Mouse (Mus musculus) liver, embryonic 16.5 days (tissue): Measurements from ENCODE around the gene Acsl3. TPM values are rescaled to one million over a fixed set of nuclear protein-coding genes. Genes with fewer than 3 reads are reported as not detected.

ENCODE experiments used
- ATAC-seq: fragments of 200-750 bp; cut with Nextera tagmentation; 2 replicates; pipeline ENCODE4 v1.8.0; 2017; ENCODE audit warnings: low read depth, mild to moderate bottlenecking, moderate number of reproducible peaks, moderate library complexity
- H3K27ac ChIP-seq: fragments of 300-500 bp; sonication (generic); 2 replicates; pipeline ENCODE4 v1.5.1; 2014; ENCODE audit warnings: mild to moderate bottlenecking, low read length
- H3K27me3 ChIP-seq: fragments of 300-500 bp; sonication (generic); 2 replicates; pipeline ENCODE4 v1.6.1; 2014; ENCODE audit warnings: low read depth, low read length, mixed read lengths; ENCODE audit not compliant: control insufficient read depth, insufficient read depth
- H3K36me3 ChIP-seq: fragments of 300-500 bp; sonication (generic); 2 replicates; pipeline ENCODE4 v1.6.1; 2014; ENCODE audit warnings: mild to moderate bottlenecking; ENCODE audit not compliant: control insufficient read depth, insufficient read depth
- H3K4me1 ChIP-seq: fragments of 300-500 bp; sonication (generic); 2 replicates; pipeline ENCODE4 v1.6.1; 2014; ENCODE audit warnings: low read depth, low read length, mixed read lengths; ENCODE audit not compliant: control insufficient read depth
- H3K4me2 ChIP-seq: fragments of 300-500 bp; sonication (generic); 2 replicates; pipeline ENCODE4 v1.6.1; 2014; ENCODE audit warnings: low read depth, low read length, mixed read lengths
- H3K4me3 ChIP-seq: fragments of 300-500 bp; sonication (generic); 2 replicates; pipeline ENCODE4 v1.5.1; 2014; ENCODE audit warnings: low read depth, mild to moderate bottlenecking, low read length
- H3K9ac ChIP-seq: fragments of 300-500 bp; sonication (generic); 2 replicates; pipeline ENCODE4 v1.6.1; 2014; ENCODE audit warnings: low read depth, low read length
- H3K9me3 ChIP-seq: fragments of 300-500 bp; sonication (generic); replicated peaks from 2 replicates; pipeline ENCODE4 v1.6.1; 2016; ENCODE audit warnings: low read length; ENCODE audit not compliant: control insufficient read depth
- WGBS: fragments of 180-500 bp; shearing (Covaris S2); extraction: QIAGEN DNeasy Blood & Tissue Kit; methylation state at CpG from one replicate; pipeline ENCODE4 v1.1.7; 2014; ENCODE audit not compliant: insufficient replicate concordance; 5-methylcytosine and 5-hydroxymethylcytosine counted together
- polyA plus RNA-seq: library from polyadenylated mRNA; unstranded; fragments of >200 nt; fragmentation: Nextera tagmentation; extraction: Ambion mirVana; gene quantifications from 2 replicates; pipeline ENCODE4 v1.2.1, GENCODE M21; 2015

The Acsl3 gene
- polyA plus RNA-seq, 1 experiment from 2014 or later = 18.9 TPM

DNA sequence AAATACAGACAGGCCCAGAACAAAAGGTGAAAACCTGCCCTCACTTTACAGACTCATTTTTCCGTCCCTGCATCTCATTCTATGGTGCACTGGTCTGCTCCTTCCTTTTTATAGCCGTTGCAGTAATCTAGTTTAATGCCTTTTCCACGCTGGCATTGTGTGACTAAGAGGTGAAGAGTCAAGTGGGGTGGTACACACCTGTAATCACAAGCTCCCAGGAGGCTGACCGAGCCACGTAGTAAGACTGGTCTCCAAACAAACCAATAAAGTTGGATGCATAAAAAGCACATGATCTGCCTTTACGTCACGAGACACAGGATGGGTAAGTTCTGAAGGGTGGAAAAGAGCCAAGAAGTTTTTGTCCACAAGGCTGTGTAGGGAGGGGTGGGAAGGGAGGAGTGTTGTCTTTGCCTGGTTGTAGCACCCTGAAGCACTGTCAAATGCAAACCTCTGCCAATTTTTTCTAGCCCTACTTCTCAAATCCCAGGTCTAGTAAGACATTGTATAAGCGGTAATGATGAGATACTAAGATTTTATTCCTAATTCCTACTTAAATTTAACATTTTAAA is 10.2 kb upstream of the Acsl3 start:
- no peak overlapping the region for H3K4me3 ChIP-seq
- no peak overlapping the region for H3K9ac ChIP-seq
- no peak overlapping the region for H3K4me2 ChIP-seq
- no peak for ATAC-seq
- WGBS = 66% methylated on average over 8 of the region's 8 CpGs
- no peaks in the 10 kb centered on the region for H3K36me3 ChIP-seq
- no peaks in the 10 kb centered on the region for H3K9me3 ChIP-seq
- H3K4me1 ChIP-seq = no peaks in the 10 kb centered on the region
- no peak overlapping the region for H3K27ac ChIP-seq
- no peaks in the 10 kb centered on the region for H3K27me3 ChIP-seq

DNA sequence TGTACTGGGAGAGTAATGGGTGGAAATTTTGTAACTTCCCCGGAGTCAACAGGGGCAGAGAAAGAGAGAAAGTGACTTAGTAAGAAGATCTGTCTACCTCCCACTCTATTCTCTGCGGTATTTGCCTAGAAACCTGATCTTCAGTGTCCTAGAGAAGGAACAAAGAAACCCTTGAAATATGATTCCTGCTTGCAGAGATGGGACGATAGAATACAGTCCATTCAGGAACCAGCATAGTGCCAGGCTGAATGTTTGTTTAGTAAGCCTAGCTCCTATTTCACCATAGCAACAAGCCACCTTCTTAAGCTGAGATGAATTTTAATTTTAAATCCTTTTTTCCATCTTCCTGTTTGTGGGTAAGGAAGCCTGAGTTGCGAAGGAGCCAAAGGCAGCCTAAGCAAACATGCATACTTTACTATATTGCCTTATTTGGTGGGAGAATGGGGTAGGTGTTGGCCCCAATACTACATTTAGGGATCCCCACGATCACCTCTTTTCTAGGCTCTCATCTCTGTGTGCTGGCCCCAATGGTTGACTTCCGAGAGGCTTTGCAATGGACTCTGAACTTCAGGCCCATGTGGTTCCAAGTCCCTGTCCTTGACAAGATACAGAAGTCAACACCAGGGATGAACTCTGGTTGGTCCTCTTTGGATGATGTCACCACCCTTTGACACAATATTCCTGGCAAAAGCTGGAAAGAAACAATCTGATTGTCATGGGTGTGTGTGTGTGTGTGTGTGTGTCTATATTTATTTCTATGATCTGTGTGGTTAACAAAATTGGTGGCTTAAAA is 8.2 kb upstream of the Acsl3 start:
- Histone ChIP-seq H3K9ac (no peak overlapping the region), H3K4me3 (no peak overlapping the region), H3K4me2 (no peak overlapping the region), H3K4me1 (no peaks in the 10 kb centered on the region), H3K9me3 (no peaks in the 10 kb centered on the region), H3K27me3 (no peaks in the 10 kb centered on the region), H3K27ac (no peak overlapping the region), H3K36me3 (no peaks in the 10 kb centered on the region)
- 51% methylated on average over 6 of the region's 6 CpGs for WGBS
- 0 out of 2 replicates have a peak, but pooled peaks have one; percentile 13 for ATAC-seq

DNA sequence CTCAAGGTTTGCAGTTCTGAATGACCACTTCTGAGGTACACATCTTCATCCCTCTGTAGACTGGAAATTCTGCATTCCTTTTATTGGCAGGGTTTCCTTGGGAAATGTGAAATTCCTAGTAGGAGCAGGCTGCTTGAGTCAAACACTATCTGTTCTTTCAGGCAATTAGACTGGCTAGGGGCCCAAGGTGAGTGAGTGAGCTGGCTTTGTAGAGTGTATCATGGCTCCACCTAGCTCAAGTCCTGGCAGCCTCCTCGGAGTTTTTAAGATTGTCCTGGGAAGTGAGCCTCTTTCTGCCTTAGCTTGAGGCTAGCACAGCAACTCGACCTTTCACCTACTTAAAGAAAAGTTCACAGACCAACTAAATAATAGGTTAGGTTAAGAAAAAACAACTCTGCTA is 1.2 kb upstream of the Acsl3 start:
- Histone ChIP-seq H3K9me3 (no peaks in the 10 kb centered on the region), H3K9ac (no peak overlapping the region), H3K4me3 (no peak overlapping the region), H3K27ac (no peak overlapping the region), H3K36me3 (no peaks in the 10 kb centered on the region), H3K27me3 (no peaks in the 10 kb centered on the region), H3K4me1 (peaks cover 24% of the 10 kb centered on the region), H3K4me2 (no peak overlapping the region)
- WGBS = 31% methylated on average over 2 of the region's 2 CpGs
- no peak for ATAC-seq

GRCm38 (mm10) chr1:78657021-78657629 is 500 bp upstream of the Acsl3 start:
- H3K27ac ChIP-seq = peak overlapping the region; percentile 44; the same call in 1 of the 2 replicates
- peak overlapping the region; percentile 95 for H3K4me2 ChIP-seq
- H3K4me3 ChIP-seq = peak overlapping the region; percentile 90
- 22% methylated on average over 22 of the region's 22 CpGs for WGBS
- no peaks in the 10 kb centered on the region for H3K36me3 ChIP-seq
- no peak for ATAC-seq
- H3K4me1 ChIP-seq = peaks cover 24% of the 10 kb centered on the region
- no peaks in the 10 kb centered on the region for H3K27me3 ChIP-seq
- H3K9ac ChIP-seq = peak overlapping the region; percentile 64
- H3K9me3 ChIP-seq = no peaks in the 10 kb centered on the region

DNA sequence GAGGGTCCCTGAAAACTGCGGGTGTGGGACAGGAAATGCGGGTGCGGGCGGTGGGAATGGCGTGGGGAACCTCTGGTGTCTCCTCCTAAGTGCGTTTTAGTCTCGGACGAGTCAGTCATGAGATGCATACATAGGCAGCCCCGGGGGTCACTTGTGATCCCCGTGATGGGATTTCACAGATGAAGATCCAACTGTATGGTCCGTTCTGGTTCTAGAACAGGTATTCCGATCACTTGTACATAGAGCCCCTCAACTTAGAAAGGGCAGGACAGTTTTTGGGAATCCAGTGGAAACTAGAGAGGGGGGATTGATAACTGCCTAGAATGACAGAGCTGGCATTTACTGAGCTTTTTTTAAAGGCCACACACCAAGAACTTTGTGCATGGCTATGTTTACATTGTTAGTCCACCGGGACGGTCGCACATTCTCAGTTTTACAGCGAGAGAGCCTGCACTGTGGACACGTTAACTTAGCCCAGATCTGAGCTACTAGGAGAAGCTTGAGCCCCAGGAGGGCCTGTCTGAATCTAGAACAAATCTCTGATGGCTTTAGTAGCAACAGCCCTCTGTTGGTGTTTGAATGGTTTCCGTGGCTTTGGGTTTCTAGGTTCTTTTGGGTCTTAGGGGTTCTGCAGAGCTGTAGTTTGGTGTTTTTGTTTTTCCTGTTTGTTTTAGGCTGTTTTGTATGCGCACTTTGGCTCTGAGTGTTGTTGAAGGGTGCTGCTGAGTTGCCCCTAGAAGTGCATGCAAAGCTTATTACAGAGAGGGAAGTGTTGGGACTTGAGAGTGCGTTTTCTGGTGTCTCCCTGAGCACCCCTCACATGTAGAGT is 1.0 kb downstream of the Acsl3 start:
- no peak for ATAC-seq
- peak overlapping the region; percentile 81 for H3K27ac ChIP-seq

DNA sequence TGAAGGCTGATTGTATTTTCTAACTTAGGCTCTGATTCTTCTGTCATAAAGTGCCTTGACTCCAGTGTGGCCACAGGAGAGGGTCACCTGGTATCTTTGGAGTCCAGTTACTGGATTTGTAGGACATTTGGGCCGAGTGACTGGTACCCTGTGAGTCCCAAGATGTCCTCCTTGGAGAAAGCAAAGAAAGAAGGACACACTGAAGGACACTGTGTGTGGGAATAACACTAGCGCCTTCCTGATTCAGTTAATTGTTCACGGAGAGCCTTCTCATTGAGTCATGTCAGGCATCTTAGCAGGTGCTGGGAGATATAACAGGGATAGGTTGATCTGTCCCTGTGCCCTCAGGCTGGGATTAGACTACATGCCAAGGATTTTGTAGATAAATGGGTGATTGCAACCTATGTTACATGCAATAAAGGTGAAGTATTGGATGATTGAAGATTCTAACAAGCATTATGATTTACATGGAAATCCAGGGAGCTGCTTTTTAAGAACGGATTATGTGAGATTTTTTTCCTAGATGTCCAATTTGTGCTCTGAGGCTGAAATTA is 1.7 kb downstream of the Acsl3 start:
- no peak overlapping the region for H3K27ac ChIP-seq

More for the DNA sequence above, 1.0 kb downstream of the Acsl3 start:
- WGBS = 4% methylated on average over 20 of the region's 20 CpGs
- no peaks in the 10 kb centered on the region for H3K36me3 ChIP-seq
- peak overlapping the region; percentile 90 for H3K4me3 ChIP-seq
- peak overlapping the region; percentile 95 for H3K4me2 ChIP-seq
- peaks cover 24% of the 10 kb centered on the region for H3K4me1 ChIP-seq
- peak overlapping the region; percentile 91 for H3K9ac ChIP-seq
- no peaks in the 10 kb centered on the region for H3K27me3 ChIP-seq
- H3K9me3 ChIP-seq = no peaks in the 10 kb centered on the region

GRCm38 (mm10) chr1:78664326-78664725 is 6.7 kb downstream of the Acsl3 start:
- Histone ChIP-seq H3K4me1 (peaks cover 10% of the 10 kb centered on the region), H3K4me2 (no peak overlapping the region), H3K27me3 (no peaks in the 10 kb centered on the region), H3K4me3 (no peak overlapping the region), H3K36me3 (peaks cover 3% of the 10 kb centered on the region; the same call in 1 of the 2 replicates), H3K27ac (no peak overlapping the region), H3K9ac (no peak overlapping the region), H3K9me3 (no peaks in the 10 kb centered on the region)
- ATAC-seq = no peak
- 79% methylated on average over 4 of the region's 4 CpGs for WGBS

More for the DNA sequence above, 1.7 kb downstream of the Acsl3 start:
- H3K27me3 ChIP-seq = no peaks in the 10 kb centered on the region
- H3K9ac ChIP-seq = peak overlapping the region; percentile 91
- 60% methylated on average over 4 of the region's 4 CpGs for WGBS
- H3K4me3 ChIP-seq = peak overlapping the region; percentile 90
- peaks cover 24% of the 10 kb centered on the region for H3K4me1 ChIP-seq
- no peak for ATAC-seq
- no peaks in the 10 kb centered on the region for H3K9me3 ChIP-seq
- H3K4me2 ChIP-seq = peak overlapping the region; percentile 95
- H3K36me3 ChIP-seq = no peaks in the 10 kb centered on the region

GRCm38 (mm10) chr1:78665954-78666499 is 8.4 kb downstream of the Acsl3 start:
- no peak overlapping the region for H3K4me3 ChIP-seq
- WGBS = 69% methylated on average over 9 of the region's 9 CpGs
- ATAC-seq = no peak

More at GRCm38 (mm10) chr1:78665954-78666499, 8.4 kb downstream of the Acsl3 start:
- Histone ChIP-seq H3K27ac (no peak overlapping the region), H3K4me2 (no peak overlapping the region), H3K27me3 (no peaks in the 10 kb centered on the region), H3K9me3 (no peaks in the 10 kb centered on the region), H3K4me1 (peaks cover 1% of the 10 kb centered on the region), H3K36me3 (peaks cover 3% of the 10 kb centered on the region; the same call in 1 of the 2 replicates), H3K9ac (no peak overlapping the region)
